Mouse (Mus musculus) bone marrow macrophage, adult 2 months (primary cell): ENCODE results near the gene Scn4b.

Source experiments
- CTCF ChIP-seq: IDR thresholded peaks from 2 replicates; pipeline ENCODE4 v1.5.1; 2012; ENCODE audit warnings: low read depth, mild to moderate bottlenecking, low read length, moderate library complexity
- POLR2A ChIP-seq: IDR thresholded peaks from 2 replicates; pipeline ENCODE4 v1.6.1; 2012; ENCODE audit warnings: mild to moderate bottlenecking, low read depth, low read length, borderline replicate concordance

DNA sequence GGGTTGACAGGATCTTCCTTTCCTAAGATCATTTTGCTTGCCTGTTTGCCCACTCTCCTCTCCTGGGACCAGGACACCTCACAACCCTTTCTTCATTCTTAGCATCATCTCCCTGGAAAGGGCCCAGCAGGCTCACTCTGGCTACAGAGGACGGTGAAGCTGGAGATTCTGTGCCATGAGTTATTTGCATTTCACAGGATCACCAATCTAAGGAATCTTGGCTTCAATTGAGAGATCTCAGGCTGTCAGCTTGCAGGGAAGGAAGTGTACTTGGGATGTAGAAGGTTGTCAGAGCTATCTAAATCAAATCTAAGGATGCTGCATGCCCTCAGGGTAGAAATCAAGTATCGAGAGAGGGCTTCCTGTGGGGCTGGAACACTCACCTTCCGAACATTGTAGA lies 35.3 kb downstream of the Scn4b start:
- TF ChIP-seq POLR2A (no peak), CTCF (no peak)
